In the genomic region with DNA sequence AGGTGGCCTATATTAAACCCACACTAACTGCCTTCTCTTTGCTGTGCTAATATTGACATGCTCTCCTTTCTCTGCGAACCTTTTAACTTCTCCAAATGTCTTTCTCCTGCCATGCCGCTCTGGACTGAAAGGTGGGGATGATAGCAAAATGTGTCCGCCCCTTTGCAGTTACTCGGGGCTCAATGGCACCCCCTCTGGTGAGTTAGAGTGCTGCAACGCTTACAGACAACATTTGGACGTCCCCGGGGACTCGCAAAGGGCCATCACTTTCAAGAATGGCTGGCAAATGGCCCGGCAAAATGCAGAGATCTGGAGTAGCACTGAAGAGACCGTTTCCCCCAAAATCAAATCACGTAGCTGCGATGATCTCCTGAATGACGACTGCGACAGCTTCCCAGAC, we compare ENCODE assay signal across 14 mouse cellular contexts.
DNase-seq lines count a peak whose midpoint lies in the region; ATAC-seq and TF ChIP-seq lines count a peak whose summit lies in the region.
"Had no signal": no experiment of that assay in that cellular context is flagged by ENCODE, and none has a peak within 500 bp of the region (broad histone marks: within the 10 kb centered on the region; RNA-seq: fewer than 3 reads in every experiment).

No protein-coding gene starts in this region.

- no peak overlapping the region for H3K9ac ChIP-seq in stomach, postnatal 0 days (ENCODE audit: low read length)
- H3K9ac ChIP-seq: hindbrain, embryonic 14.5 days had no signal

- H3K4me3 ChIP-seq in stomach, postnatal 0 days (ENCODE audit: low read depth, low read length): no peak overlapping the region

- DNase-seq in cerebellum, postnatal 10 days: peak; percentile 25 to 49
- no peak for DNase-seq in cerebellum, adult 18-20 months
- peak; percentile 21 to 36 for DNase-seq in kidney, postnatal 4 days
- DNase-seq in kidney, adult 8-10 months: no peak
- peak; percentile 14 for DNase-seq in thymus, postnatal 14 days
- DNase-seq in thymus, postnatal 0 days (ENCODE audit: low spot score): no peak
- DNase-seq in stomach, postnatal 0 days (ENCODE audit: low spot score): peak; percentile 31
- DNase-seq in embryo, embryonic 10.5 days (ENCODE audit: low spot score): no peak
- DNase-seq: adrenal gland, adult 8-10 months; cerebellum, adult 9-10 months; gastrocnemius, postnatal 25 days; layer of hippocampus, adult 9-11 months; midbrain, embryonic 14.5 days had no signal

- peak; percentile 69; the same call in 1 of the 2 replicates for ATAC-seq in stomach, postnatal 0 days (ENCODE audit: low FRiP score, low TSS enrichment)

- no peaks in the 10 kb centered on the region for H3K27me3 ChIP-seq in stomach, postnatal 0 days (ENCODE audit: control insufficient read depth, insufficient read depth, low read length)

- TF ChIP-seq CTCF in stomach, postnatal 0 days (IDR thresholded peaks at IDR 0.05; ENCODE audit: low read depth): peak; percentile 64

- H3K27ac ChIP-seq in stomach, postnatal 0 days (replicated peaks): no peak overlapping the region
- H3K27ac ChIP-seq: hindbrain, embryonic 14.5 days had no signal

- TF ChIP-seq EP300 in stomach, postnatal 0 days (optimal IDR thresholded peaks at IDR 0.05): no peak

- no peaks in the 10 kb centered on the region for H3K4me1 ChIP-seq in stomach, postnatal 0 days (replicated peaks; ENCODE audit: control insufficient read depth, insufficient read depth)

- no peaks in the 10 kb centered on the region for H3K9me3 ChIP-seq in stomach, postnatal 0 days (ENCODE audit: control insufficient read depth, low read length)

- no peak overlapping the region for H3K4me2 ChIP-seq in stomach, postnatal 0 days (replicated peaks; ENCODE audit: low read depth)
- H3K4me2 ChIP-seq: hindbrain, embryonic 14.5 days had no signal

- H3K36me3 ChIP-seq in stomach, postnatal 0 days (ENCODE audit: control insufficient read depth, insufficient read depth, low read length): no peaks in the 10 kb centered on the region

- 85% methylated on average over 14 of the region's 14 CpGs for WGBS in stomach, postnatal 0 days

Comparison
In these comparisons a context has a peak if more than half of its experiments do, and no peak if none do; other contexts are left out.
1. DNase-seq: peak in cerebellum, postnatal 10 days (2 of 2), kidney, postnatal 4 days (2 of 2), thymus, postnatal 14 days (single experiment) and stomach, postnatal 0 days (single experiment); none in cerebellum, adult 18-20 months (0 of 2), kidney, adult 8-10 months (0 of 2), thymus, postnatal 0 days (single experiment) and embryo, embryonic 10.5 days (single experiment).